Mouse (Mus musculus) monocyte, adult 59 days (primary cell): Measurements from ENCODE around the gene Ubqln5. TPM values are rescaled to one million over a fixed set of nuclear protein-coding genes. Genes with fewer than 3 reads are reported as not detected.

Source experiments
- total RNA-seq, 2 experiments: library from RNA; stranded (reverse); gene quantifications; one replicate each; pipeline ENCODE4 v1.2.4; 2023

The Ubqln5 gene
- total RNA-seq = not detected

GRCm38 (mm10) chr7:104129726-104130125 is at the start of gene Ubqln5:
Gene Ubqln5, minus strand, starts transcription at chr7:104129826.

GRCm38 (mm10) chr7:104150456-104150855 is 20.8 kb upstream of the Ubqln5 start, which contains the start of gene Ubqlnl:
Gene Ubqlnl, minus strand, starts transcription at chr7:104150556.

GRCm38 (mm10) chr7:104143179-104143578 is 13.6 kb upstream of the Ubqln5 start, which contains the start of gene Ubqln3:
Gene Ubqln3, minus strand, starts transcription at chr7:104143279.

GRCm38 (mm10) chr7:104137305-104137704 is 7.7 kb upstream of the Ubqln5 start, which contains the start of gene Olfr643:
Gene Olfr643, minus strand, starts transcription at chr7:104137405.

GRCm38 (mm10) chr7:104104757-104104972 is 25.0 kb downstream of the Ubqln5 start, which contains the start of gene Olfr646:
Gene Olfr646, plus strand, starts transcription at chr7:104104873.

GRCm38 (mm10) chr7:104085365-104085764 is 44.3 kb downstream of the Ubqln5 start, which contains the start of gene Olfr645:
Gene Olfr645, minus strand, starts transcription at chr7:104085465.

Other genes with a start within 250 kb of the Ubqln5 start
- not detected for gene Olfr66, start 243.6 kb downstream of the Ubqln5 start, total RNA-seq
- gene Olfr64, start 235.3 kb downstream of the Ubqln5 start, total RNA-seq = not detected
- gene Olfr65, start 226.3 kb downstream of the Ubqln5 start, total RNA-seq = not detected
- gene Olfr631, start 201.0 kb downstream of the Ubqln5 start, total RNA-seq = not detected
- not detected for gene Olfr632, start 195.5 kb downstream of the Ubqln5 start, total RNA-seq
- not detected for gene Olfr633, start 185.4 kb downstream of the Ubqln5 start, total RNA-seq
- gene Olfr635, start 158.7 kb downstream of the Ubqln5 start, total RNA-seq = not detected
- gene Olfr638, start 131.1 kb downstream of the Ubqln5 start, total RNA-seq = not detected
- under 1 TPM; 0.09 to 0.10 TPM for gene Olfr639, start 112.5 kb downstream of the Ubqln5 start, total RNA-seq
- gene Olfr640, start 104.3 kb downstream of the Ubqln5 start, total RNA-seq = not detected
- gene Olfr641, start 94.4 kb downstream of the Ubqln5 start, total RNA-seq = not detected
- gene Olfr642, start 77.2 kb downstream of the Ubqln5 start, total RNA-seq = not detected
- gene 4930516K23Rik, start 68.4 kb downstream of the Ubqln5 start, total RNA-seq = not detected
- not detected for gene Olfr644, start 58.0 kb downstream of the Ubqln5 start, total RNA-seq
- gene Olfr645, start 44.4 kb downstream of the Ubqln5 start, total RNA-seq = not detected
- gene Olfr646, start 25.0 kb downstream of the Ubqln5 start, total RNA-seq = under 1 TPM in 1 of 2 experiments, not detected in 1; 0.15 TPM
- gene Olfr643, start 7.6 kb upstream of the Ubqln5 start, total RNA-seq = not detected
- not detected for gene Ubqln3, start 13.5 kb upstream of the Ubqln5 start, total RNA-seq
- not detected for gene Ubqlnl, start 20.7 kb upstream of the Ubqln5 start, total RNA-seq
- gene Olfm5, start 35.0 kb upstream of the Ubqln5 start, total RNA-seq = not detected
- gene Olfr648, start 53.6 kb upstream of the Ubqln5 start, total RNA-seq = not detected
- not detected for gene Olfr649, start 66.2 kb upstream of the Ubqln5 start, total RNA-seq
- gene Trim6, start 89.0 kb upstream of the Ubqln5 start, total RNA-seq = under 1 TPM; 0.24 to 0.39 TPM
- gene Trim34a, start 114.6 kb upstream of the Ubqln5 start, total RNA-seq = 10 to 100 TPM; 20.9 to 21.9 TPM
- gene Trim5, start 158.3 kb upstream of the Ubqln5 start, total RNA-seq = 10 to 100 TPM; 13.3 to 15.3 TPM
- gene Trim12a, start 185.6 kb upstream of the Ubqln5 start, total RNA-seq = 10 to 100 TPM; 43.9 to 46.9 TPM
- 1 to 10 TPM; 1.9 to 2.5 TPM for gene Trim34b, start 199.6 kb upstream of the Ubqln5 start, total RNA-seq
- 10 to 100 TPM; 27.5 to 28.4 TPM for gene Trim12c, start 223.5 kb upstream of the Ubqln5 start, total RNA-seq
- 10 to 100 TPM in 1 of 2 experiments, 1 to 10 TPM in 1; 9.3 to 11.8 TPM for gene Trim30b, start 240.1 kb upstream of the Ubqln5 start, total RNA-seq